Mouse (Mus musculus) limb, embryonic 13.5 days (tissue): ENCODE data around the gene Dgkz. TPM values are rescaled to one million over a fixed set of nuclear protein-coding genes. Genes with fewer than 3 reads are reported as not detected.

Source experiments
- ATAC-seq: fragments of 200-750 bp; cut with Nextera tagmentation; 2 replicates; pipeline ENCODE4 v1.8.0; 2017; ENCODE audit warnings: low read depth, moderate number of reproducible peaks, moderate TSS enrichment; ENCODE audit not compliant: low FRiP score
- H3K27ac ChIP-seq: fragments of 300-500 bp; sonication (generic); 2 replicates; pipeline ENCODE4 v1.5.1; 2015; ENCODE audit warnings: inconsistent platforms, mild to moderate bottlenecking, moderate library complexity
- H3K27me3 ChIP-seq: fragments of 300-500 bp; sonication (generic); 2 replicates; pipeline ENCODE4 v1.6.1; 2015; ENCODE audit warnings: mild to moderate bottlenecking, inconsistent platforms
- H3K36me3 ChIP-seq: fragments of 300-500 bp; sonication (generic); 2 replicates; pipeline ENCODE4 v1.6.1; 2015; ENCODE audit warnings: inconsistent platforms, mild to moderate bottlenecking, moderate library complexity
- H3K4me1 ChIP-seq: fragments of 300-500 bp; sonication (generic); 2 replicates; pipeline ENCODE4 v1.6.1; 2015; ENCODE audit warnings: inconsistent platforms
- H3K4me2 ChIP-seq: fragments of 300-500 bp; sonication (generic); replicated peaks from 2 replicates; pipeline ENCODE4 v1.6.1; 2015; ENCODE audit warnings: inconsistent platforms, mild to moderate bottlenecking, moderate library complexity
- H3K4me3 ChIP-seq: fragments of 300-500 bp; sonication (generic); 2 replicates; pipeline ENCODE4 v1.5.1; 2015; ENCODE audit warnings: moderate library complexity, mild to moderate bottlenecking, inconsistent platforms
- H3K9ac ChIP-seq: fragments of 300-500 bp; sonication (generic); 2 replicates; pipeline ENCODE4 v1.6.1; 2015; ENCODE audit warnings: mild to moderate bottlenecking, inconsistent platforms
- H3K9me3 ChIP-seq: fragments of 300-500 bp; sonication (generic); 2 replicates; pipeline ENCODE4 v1.6.1; 2016; ENCODE audit warnings: inconsistent platforms
- WGBS: fragments of 180-500 bp; shearing (Covaris S2); methylation state at CpG from one replicate; pipeline ENCODE4 v1.1.7; 2015; 5-methylcytosine and 5-hydroxymethylcytosine counted together
- polyA plus RNA-seq: library from polyadenylated mRNA; unstranded; fragments of >200 nt; fragmentation: Nextera tagmentation; extraction: Ambion mirVana; gene quantifications from 2 replicates; pipeline ENCODE4 v1.2.1, GENCODE M21; 2015

The Dgkz gene
- polyA plus RNA-seq, 1 experiment from 2014 or later = 34.0 TPM

GRCm38 (mm10) chr2:91945483-91945882 is 30.2 kb downstream of the Dgkz start, which contains the start of gene Gm9821:
Gene Gm9821, plus strand, starts transcription at chr2:91945703.
- Histone ChIP-seq H3K27ac (no peak within 1 kb of the TSS; the same call in 1 of the 2 replicates), H3K4me2 (no peak within 1 kb of the TSS), H3K27me3 (no peaks in the 10 kb centered on the region), H3K36me3 (peaks cover 13% of the 10 kb centered on the region), H3K9me3 (no peaks in the 10 kb centered on the region), H3K9ac (peak within 1 kb of the TSS; percentile 26; the same call in 1 of the 2 replicates), H3K4me3 (no peak within 1 kb of the TSS), H3K4me1 (peaks cover 53% of the 10 kb centered on the region)
- no peak for ATAC-seq
- WGBS = 90% methylated on average over 18 of the region's 18 CpGs

GRCm38 (mm10) chr2:91944170-91944950 is 31.3 kb downstream of the Dgkz start:
- Histone ChIP-seq H3K27ac (no peak overlapping the region; the same call in 1 of the 2 replicates), H3K4me3 (no peak overlapping the region), H3K9ac (peak overlapping the region; percentile 26; the same call in 1 of the 2 replicates), H3K4me1 (peaks cover 42% of the 10 kb centered on the region), H3K27me3 (no peaks in the 10 kb centered on the region), H3K36me3 (peaks cover 24% of the 10 kb centered on the region), H3K9me3 (no peaks in the 10 kb centered on the region), H3K4me2 (no peak overlapping the region)
- peak; percentile 67 for ATAC-seq
- WGBS = 42% methylated on average over 13 of the region's 13 CpGs

GRCm38 (mm10) chr2:91942356-91942755 is 33.3 kb downstream of the Dgkz start:
- H3K4me2 ChIP-seq = no peak overlapping the region

GRCm38 (mm10) chr2:91939303-91939935 is 36.2 kb downstream of the Dgkz start:
- no peak overlapping the region for H3K4me3 ChIP-seq
- H3K4me1 ChIP-seq = peaks cover 6% of the 10 kb centered on the region
- H3K9ac ChIP-seq = 0 out of 2 replicates have a peak overlapping the region, but pooled peaks have one; percentile 8
- H3K36me3 ChIP-seq = peaks cover 70% of the 10 kb centered on the region
- H3K27me3 ChIP-seq = no peaks in the 10 kb centered on the region
- no peak for ATAC-seq
- H3K27ac ChIP-seq = no peak overlapping the region
- WGBS = 82% methylated on average over 15 of the region's 15 CpGs
- no peaks in the 10 kb centered on the region for H3K9me3 ChIP-seq
- H3K4me2 ChIP-seq = no peak overlapping the region

More at GRCm38 (mm10) chr2:91942356-91942755, 33.3 kb downstream of the Dgkz start:
- Histone ChIP-seq H3K9me3 (no peaks in the 10 kb centered on the region), H3K36me3 (peaks cover 44% of the 10 kb centered on the region), H3K27me3 (no peaks in the 10 kb centered on the region), H3K27ac (no peak overlapping the region), H3K4me1 (peaks cover 23% of the 10 kb centered on the region), H3K9ac (no peak overlapping the region), H3K4me3 (no peak overlapping the region)
- no peak for ATAC-seq
- 74% methylated on average over 6 of the region's 6 CpGs for WGBS

- peaks cover 63% of the 10 kb centered on the region for H3K36me3 ChIP-seq
- ATAC-seq = no peak
Observed at GRCm38 (mm10) chr2:91936154-91936553, 39.5 kb downstream of the Dgkz start.

GRCm38 (mm10) chr2:91934826-91935525 is 40.7 kb downstream of the Dgkz start:
- no peaks in the 10 kb centered on the region for H3K27me3 ChIP-seq
- peaks cover 26% of the 10 kb centered on the region for H3K4me1 ChIP-seq
- no peaks in the 10 kb centered on the region for H3K9me3 ChIP-seq
- H3K27ac ChIP-seq = no peak overlapping the region
- 90% methylated on average over 9 of the region's 9 CpGs for WGBS
- no peak overlapping the region for H3K4me3 ChIP-seq
- no peak for ATAC-seq
- H3K4me2 ChIP-seq = no peak overlapping the region
- H3K9ac ChIP-seq = no peak overlapping the region
- H3K36me3 ChIP-seq = peaks cover 54% of the 10 kb centered on the region

More at GRCm38 (mm10) chr2:91936154-91936553, 39.5 kb downstream of the Dgkz start:
- 88% methylated on average over 7 of the region's 7 CpGs for WGBS
- no peak overlapping the region for H3K4me3 ChIP-seq
- H3K9ac ChIP-seq = no peak overlapping the region
- no peaks in the 10 kb centered on the region for H3K27me3 ChIP-seq
- H3K27ac ChIP-seq = no peak overlapping the region
- no peak overlapping the region for H3K4me2 ChIP-seq
- peaks cover 25% of the 10 kb centered on the region for H3K4me1 ChIP-seq
- no peaks in the 10 kb centered on the region for H3K9me3 ChIP-seq

GRCm38 (mm10) chr2:91934016-91934415 is 41.6 kb downstream of the Dgkz start:
- 0 out of 2 replicates have a peak overlapping the region, but pooled peaks have one; percentile 43 for H3K9ac ChIP-seq
- H3K36me3 ChIP-seq = peaks cover 54% of the 10 kb centered on the region
- H3K9me3 ChIP-seq = no peaks in the 10 kb centered on the region
- no peaks in the 10 kb centered on the region for H3K27me3 ChIP-seq
- 51% methylated on average over 8 of the region's 8 CpGs for WGBS
- H3K27ac ChIP-seq = peak overlapping the region; percentile 99; the same call in 1 of the 2 replicates
- no peak overlapping the region for H3K4me3 ChIP-seq
- H3K4me1 ChIP-seq = peaks cover 35% of the 10 kb centered on the region
- 0 out of 2 replicates have a peak overlapping the region, but pooled peaks have one; percentile 86 for H3K4me2 ChIP-seq
- ATAC-seq = no peak

GRCm38 (mm10) chr2:91933471-91933870 is 42.2 kb downstream of the Dgkz start:
- H3K9ac ChIP-seq = 0 out of 2 replicates have a peak overlapping the region, but pooled peaks have one; percentile 43
- ATAC-seq = no peak
- peak overlapping the region; percentile 86 for H3K4me2 ChIP-seq
- 15% methylated on average over 9 of the region's 9 CpGs for WGBS
- H3K27me3 ChIP-seq = no peaks in the 10 kb centered on the region
- H3K4me1 ChIP-seq = peaks cover 40% of the 10 kb centered on the region
- H3K9me3 ChIP-seq = no peaks in the 10 kb centered on the region
- H3K4me3 ChIP-seq = no peak overlapping the region
- peaks cover 54% of the 10 kb centered on the region for H3K36me3 ChIP-seq
- peak overlapping the region; percentile 99; the same call in 1 of the 2 replicates for H3K27ac ChIP-seq

- H3K4me3 ChIP-seq = peak overlapping the region; percentile 94; the same call in 1 of the 2 replicates
- ATAC-seq = no peak
- no peaks in the 10 kb centered on the region for H3K9me3 ChIP-seq
- no peaks in the 10 kb centered on the region for H3K27me3 ChIP-seq
- peak overlapping the region; percentile 86 for H3K4me2 ChIP-seq
- H3K27ac ChIP-seq = peak overlapping the region; percentile 99
- WGBS = 9% methylated on average over 6 of the region's 6 CpGs
- H3K9ac ChIP-seq = peak overlapping the region; percentile 99
- peaks cover 45% of the 10 kb centered on the region for H3K4me1 ChIP-seq
- H3K36me3 ChIP-seq = peaks cover 50% of the 10 kb centered on the region
Observed at GRCm38 (mm10) chr2:91932737-91933350, 42.8 kb downstream of the Dgkz start.

- Histone ChIP-seq H3K9me3 (no peaks in the 10 kb centered on the region), H3K4me3 (peak within 1 kb of the TSS; percentile 94), H3K36me3 (peaks cover 44% of the 10 kb centered on the region), H3K27ac (peak within 1 kb of the TSS; percentile 99), H3K9ac (peak within 1 kb of the TSS; percentile 99), H3K4me1 (peaks cover 45% of the 10 kb centered on the region), H3K4me2 (peak within 1 kb of the TSS; percentile 86), H3K27me3 (no peaks in the 10 kb centered on the region)
- 2% methylated on average over 16 of the region's 16 CpGs for WGBS
- peak; percentile 17 for ATAC-seq
Observed at GRCm38 (mm10) chr2:91932160-91932711, 43.4 kb downstream of the Dgkz start, which contains the start of gene Mdk. Gene Mdk, minus strand, starts transcription at chr2:91932297.
